Mouse (Mus musculus) colon, adult 2 months (tissue): ENCODE results near the gene Myadml2. TPM values are rescaled to one million over a fixed set of nuclear protein-coding genes. Genes with fewer than 3 reads are reported as not detected.

ENCODE experiments used
- polyA plus RNA-seq: library from polyadenylated mRNA; depleted of rRNA; stranded (reverse); fragments of >200 nt; gene quantifications from 2 replicates; pipeline ENCODE4 v1.2.3, GENCODE M21; 2012; rRNA removed

Gene Myadml2
- 0.13 and 0.42 TPM in 2 replicates for polyA plus RNA-seq

DNA sequence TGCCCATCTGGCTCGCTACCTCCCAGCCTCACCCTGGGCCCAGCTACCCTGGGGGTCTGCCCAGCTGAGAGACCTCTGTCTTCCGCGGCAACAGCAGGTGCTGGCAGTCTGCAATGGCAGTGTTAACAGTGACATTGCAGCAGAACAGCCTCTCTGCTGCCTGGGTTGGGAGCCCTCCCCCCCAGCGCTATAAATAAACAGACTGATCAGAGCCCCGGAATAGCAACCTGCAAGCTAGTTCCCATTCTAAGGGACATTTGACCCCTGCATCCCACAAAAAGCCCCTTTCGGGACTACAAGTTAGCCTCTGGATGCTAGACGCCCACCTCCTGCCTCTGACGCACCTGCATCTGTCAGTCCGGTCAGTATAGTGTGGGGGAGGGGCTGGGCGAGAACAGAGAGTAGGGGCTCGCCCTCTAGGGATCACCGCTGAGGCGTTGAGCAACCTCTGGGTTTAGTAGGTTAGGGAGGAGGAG, at the start of gene Myadml2:
Gene Myadml2 (minus strand): TSS at position 158 of the 476 bp plus-strand sequence.

DNA sequence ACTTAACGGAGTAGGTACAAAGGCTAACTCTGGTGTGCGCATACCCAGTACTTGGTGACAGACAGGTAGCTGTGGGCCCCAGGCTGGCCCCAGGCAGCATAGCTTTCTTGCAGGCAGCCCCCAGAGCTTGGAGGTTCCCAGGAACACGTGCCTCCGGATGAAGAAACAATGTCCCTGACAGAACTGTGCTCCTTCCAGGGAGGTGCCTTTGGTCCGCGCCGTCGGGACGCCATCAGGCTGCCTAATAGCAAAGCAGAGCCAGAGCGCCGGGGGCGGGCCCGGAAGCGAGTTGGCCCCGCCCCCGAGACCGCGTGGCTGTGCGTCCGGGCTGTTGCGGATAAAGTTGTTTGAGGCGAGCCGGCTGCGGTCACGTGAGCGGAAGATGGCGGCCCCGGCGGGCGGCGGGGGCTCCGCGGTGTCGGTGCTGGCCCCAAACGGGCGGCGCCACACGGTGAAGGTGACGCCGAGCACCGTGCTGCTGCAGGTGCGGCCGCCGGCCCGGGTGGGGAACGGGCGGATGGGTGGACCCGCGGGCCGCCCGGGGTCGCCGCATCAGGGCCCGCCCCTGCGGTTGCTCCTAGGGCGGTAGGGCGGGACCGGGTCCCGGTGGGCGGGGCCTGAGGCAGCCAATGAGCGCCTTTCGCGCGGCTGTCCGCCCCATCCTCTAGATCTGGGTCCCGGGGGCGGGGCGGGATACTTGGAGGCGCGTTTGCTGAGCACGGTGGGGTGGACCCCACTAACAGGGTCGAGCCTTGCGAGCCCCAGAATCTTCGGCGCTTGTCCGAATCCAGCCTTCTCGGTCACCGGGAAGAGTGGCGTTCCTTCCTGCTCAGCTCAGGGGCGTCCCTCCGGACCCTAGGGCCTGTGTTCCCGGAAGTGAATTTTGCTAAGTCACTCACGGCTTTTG, 25.0 kb upstream of the Myadml2 start, which contains the start of gene Aspscr1:
Gene Aspscr1 (plus strand): TSS at position 287 of the 907 bp plus-strand sequence.

DNA sequence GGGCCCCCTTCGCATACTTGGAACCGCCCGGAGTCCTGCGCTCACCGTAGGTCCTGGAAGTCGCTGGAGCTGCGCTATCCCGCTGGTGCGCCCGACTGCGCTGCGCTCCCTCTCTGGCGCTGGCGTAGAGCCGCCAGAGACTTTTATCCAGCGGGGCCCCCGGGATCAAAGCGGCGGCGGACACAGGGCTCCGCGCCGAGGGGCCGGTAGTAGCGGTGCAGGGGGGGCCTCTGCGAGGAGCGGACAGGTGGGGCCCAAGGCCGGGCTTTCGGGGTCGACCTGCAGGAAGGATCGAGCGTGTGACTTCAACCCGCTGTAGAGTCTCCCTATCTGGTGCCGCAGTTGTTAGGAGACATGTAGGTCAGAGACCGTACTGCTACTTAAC, 13.1 kb upstream of the Myadml2 start, which contains the start of gene Notum:
Gene Notum (minus strand): TSS at position 100 of the 385 bp plus-strand sequence.

GRCm38 (mm10) chr11:120643601-120643987, 4.4 kb downstream of the Myadml2 start, which contains the start of gene Pycr1:
Pycr1 (minus strand) TSS chr11:120643769.

DNA sequence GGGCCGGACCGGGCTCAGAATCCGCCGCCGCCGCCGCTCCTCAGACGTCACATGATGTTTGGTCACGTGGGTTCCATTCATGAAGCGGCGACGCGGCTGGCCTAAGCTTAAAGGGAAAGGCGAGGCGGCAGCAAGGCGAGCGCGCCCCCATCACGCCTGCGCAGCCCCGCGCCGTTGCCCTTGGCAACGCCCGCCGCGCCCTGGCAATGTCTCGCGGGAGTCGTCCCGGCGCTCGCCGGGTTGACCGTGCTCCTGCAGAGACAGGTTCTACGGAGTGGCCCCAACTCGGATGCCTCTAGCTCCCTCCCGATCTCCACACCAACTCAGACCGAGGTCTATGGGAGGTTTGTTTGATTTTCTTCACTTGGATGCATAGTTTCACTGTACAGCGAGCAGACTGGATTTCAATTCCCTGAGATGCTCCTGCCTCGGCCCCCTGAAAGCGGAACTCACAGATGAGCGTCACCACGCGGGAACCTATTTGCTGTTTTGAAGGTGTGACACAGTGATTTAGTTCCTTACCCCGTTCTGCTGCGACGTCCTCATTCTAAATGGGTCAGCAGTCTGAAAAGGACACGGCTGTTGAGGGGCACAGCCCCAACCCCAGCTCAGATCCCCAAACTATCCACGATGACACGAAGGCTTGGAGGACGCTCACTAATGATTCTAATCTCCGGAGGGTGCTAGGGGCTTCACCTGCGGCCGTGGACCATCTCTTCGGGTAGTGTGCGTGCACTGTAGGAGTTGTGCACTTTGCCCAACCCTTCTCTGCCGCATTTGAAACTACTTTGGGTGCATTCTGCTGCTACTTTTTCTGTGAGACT, 14.2 kb downstream of the Myadml2 start, which contains the start of gene Mafg:
Gene Mafg (minus strand): TSS at position 81 of the 824 bp plus-strand sequence.

DNA sequence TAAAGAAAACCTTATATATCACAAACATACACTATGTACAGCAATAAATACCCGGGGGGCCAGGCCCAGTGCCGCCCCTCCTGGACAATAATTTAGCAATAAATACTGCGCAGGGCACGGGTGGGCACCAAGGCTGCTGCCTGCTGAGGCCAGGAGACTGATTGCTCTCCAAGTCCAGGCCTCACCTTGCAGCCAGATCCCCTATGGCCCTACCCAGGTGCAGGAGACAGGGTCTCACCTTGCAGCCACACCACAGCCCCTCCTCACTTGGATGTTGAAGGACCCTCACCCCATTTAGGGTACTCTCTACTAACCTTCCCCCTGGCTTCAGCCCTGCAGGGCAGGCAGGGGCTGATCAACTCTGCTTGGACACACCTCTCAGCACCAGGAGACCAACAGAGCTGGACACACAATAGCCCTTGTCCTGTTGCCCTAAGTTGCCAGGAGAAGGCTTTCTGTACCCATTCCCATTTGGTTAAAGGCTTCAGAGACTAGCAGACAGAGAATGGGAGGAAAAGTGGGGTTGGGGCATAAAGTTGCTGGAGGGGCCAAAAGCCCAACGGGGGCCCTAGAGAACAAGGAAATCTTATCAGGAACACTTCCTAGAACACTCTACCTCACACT, 22.7 kb downstream of the Myadml2 start, which contains the start of gene Sirt7:
Gene Sirt7 (minus strand): TSS at position 89 of the 624 bp plus-strand sequence.

DNA sequence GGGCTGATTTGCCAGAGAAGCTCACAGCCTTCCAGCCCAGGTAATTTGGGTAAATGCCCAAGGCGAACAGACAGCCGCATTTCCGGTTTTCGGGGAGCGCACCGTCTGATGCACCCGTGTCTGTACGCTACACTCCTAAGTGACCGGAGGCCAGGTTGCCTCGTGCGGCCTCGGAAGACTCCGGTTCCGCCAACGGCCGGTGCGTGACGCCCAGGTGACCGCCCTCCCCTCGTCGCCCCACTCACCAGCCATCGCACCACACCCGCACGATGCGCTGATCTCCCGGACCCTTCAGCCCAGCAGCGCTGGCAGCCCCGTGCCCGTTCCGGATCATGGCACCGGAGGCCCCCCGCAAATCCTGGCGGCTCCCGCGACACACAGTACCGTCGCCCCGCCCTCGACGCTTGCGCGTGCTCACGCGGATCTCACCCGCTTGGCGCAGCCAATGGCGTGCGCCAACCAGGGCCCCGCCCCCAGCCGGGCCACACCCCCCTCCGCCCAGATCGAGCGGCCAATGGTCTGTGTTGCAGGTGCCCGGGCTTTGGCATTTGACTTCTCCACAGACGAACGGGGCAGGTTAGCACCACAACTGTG, 30.3 kb downstream of the Myadml2 start, which contains the start of gene Pcyt2:
Gene Pcyt2 (minus strand): TSS at position 418 of the 594 bp plus-strand sequence.

GRCm38 (mm10) chr11:120608241-120609034, 39.5 kb downstream of the Myadml2 start, which contains the start of gene Npb:
Npb (plus strand) TSS chr11:120608477.

DNA sequence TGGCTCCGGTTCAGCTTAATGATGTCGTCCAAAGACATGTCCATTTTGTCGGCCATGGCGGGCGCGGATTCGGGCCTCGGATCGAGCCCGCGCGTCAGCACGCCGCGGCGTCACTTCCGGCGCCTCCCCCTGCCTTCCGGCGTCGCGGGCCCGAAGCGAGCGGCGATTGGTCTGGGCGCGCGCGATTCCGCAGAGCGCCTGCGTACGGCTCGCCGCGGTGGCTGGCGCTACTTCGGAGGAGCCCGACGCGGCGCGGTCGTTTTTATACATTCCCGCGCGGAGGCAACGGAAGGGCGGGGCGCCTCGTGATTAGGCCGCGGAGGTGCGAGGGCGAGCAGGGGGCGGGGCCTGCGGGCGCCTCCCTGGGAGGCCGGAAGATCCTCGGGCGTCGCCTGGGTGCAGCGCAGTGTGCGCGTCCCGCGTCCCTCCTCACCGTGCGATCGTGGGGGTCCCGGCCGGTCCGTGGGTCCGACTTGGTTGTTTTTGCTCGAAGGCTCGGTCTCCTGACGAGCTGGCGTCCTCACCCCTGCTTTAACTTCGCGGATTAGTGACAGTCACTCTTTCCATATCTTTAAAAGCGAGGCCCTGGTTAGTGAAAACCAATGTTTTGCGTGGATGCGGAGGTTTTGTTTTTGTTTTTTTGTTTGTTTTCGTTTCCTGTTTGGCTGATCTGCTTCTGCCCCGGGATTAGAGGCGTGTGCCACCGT, 49.5 kb downstream of the Myadml2 start, which contains the start of the genes Alyref and Anapc11:
Gene Alyref (minus strand): TSS at position 83 of the 707 bp plus-strand sequence.
Gene Anapc11 (plus strand): TSS at position 139 of the 707 bp plus-strand sequence.

Other genes starting within 250 kb of the Myadml2 start
- 62.4 and 84.3 TPM in 2 replicates for gene Nploc4, start 210.4 kb downstream of the Myadml2 start, polyA plus RNA-seq
- 0.19 and 0.41 TPM in 2 replicates for gene Tspan10, start 205.5 kb downstream of the Myadml2 start, polyA plus RNA-seq
- 0.55 and 0.56 TPM in 2 replicates for gene Pde6g, start 194.7 kb downstream of the Myadml2 start, polyA plus RNA-seq
- gene Oxld1, start 190.1 kb downstream of the Myadml2 start, polyA plus RNA-seq = 25.9 and 35.8 TPM in 2 replicates
- gene Ccdc137, start 190.0 kb downstream of the Myadml2 start, polyA plus RNA-seq = 9.6 and 10.4 TPM in 2 replicates
- gene Arl16, start 180.6 kb downstream of the Myadml2 start, polyA plus RNA-seq = 23.7 and 24.4 TPM in 2 replicates
- 196 and 363 TPM in 2 replicates for gene Mrpl12, start 163.5 kb downstream of the Myadml2 start, polyA plus RNA-seq
- gene Slc25a10, start 156.3 kb downstream of the Myadml2 start, polyA plus RNA-seq = 357 and 440 TPM in 2 replicates
- gene Gcgr, start 117.5 kb downstream of the Myadml2 start, polyA plus RNA-seq = 0.35 and 0.95 TPM in 2 replicates
- 51.3 and 59.4 TPM in 2 replicates for gene Mcrip1, start 98.4 kb downstream of the Myadml2 start, polyA plus RNA-seq
- 0.22 TPM in 1 of 2 replicates, not detected in the other for gene Ppp1r27, start 97.0 kb downstream of the Myadml2 start, polyA plus RNA-seq
- 238 and 254 TPM in 2 replicates for gene P4hb, start 74.9 kb downstream of the Myadml2 start, polyA plus RNA-seq
- 643 and 823 TPM in 2 replicates for gene Arhgdia, start 66.5 kb downstream of the Myadml2 start, polyA plus RNA-seq
- 25.4 and 31.6 TPM in 2 replicates for gene Alyref, start 49.8 kb downstream of the Myadml2 start, polyA plus RNA-seq
- 119 and 133 TPM in 2 replicates for gene Anapc11, start 49.7 kb downstream of the Myadml2 start, polyA plus RNA-seq
- gene Npb, start 39.7 kb downstream of the Myadml2 start, polyA plus RNA-seq = 5.5 and 6.3 TPM in 2 replicates
- gene Pcyt2, start 30.2 kb downstream of the Myadml2 start, polyA plus RNA-seq = 325 and 389 TPM in 2 replicates
- gene Sirt7, start 22.9 kb downstream of the Myadml2 start, polyA plus RNA-seq = 109 and 125 TPM in 2 replicates
- gene Mafg, start 14.6 kb downstream of the Myadml2 start, polyA plus RNA-seq = 32.4 and 38.3 TPM in 2 replicates
- 30.3 and 39.3 TPM in 2 replicates for gene Pycr1, start 4.4 kb downstream of the Myadml2 start, polyA plus RNA-seq
- gene Notum, start 13.0 kb upstream of the Myadml2 start, polyA plus RNA-seq = 0.80 and 0.83 TPM in 2 replicates
- 93.2 and 102 TPM in 2 replicates for gene Aspscr1, start 24.8 kb upstream of the Myadml2 start, polyA plus RNA-seq
- 73.6 and 85.1 TPM in 2 replicates for gene Cenpx, start 65.6 kb upstream of the Myadml2 start, polyA plus RNA-seq
- 39.0 and 42.1 TPM in 2 replicates for gene Lrrc45, start 65.8 kb upstream of the Myadml2 start, polyA plus RNA-seq
- gene Rac3, start 73.3 kb upstream of the Myadml2 start, polyA plus RNA-seq = 18.7 and 26.9 TPM in 2 replicates
- gene Dcxr, start 79.1 kb upstream of the Myadml2 start, polyA plus RNA-seq = 198 and 220 TPM in 2 replicates
- 100 and 126 TPM in 2 replicates for gene Cbr2, start 84.0 kb upstream of the Myadml2 start, polyA plus RNA-seq
- 1.5 and 3.1 TPM in 2 replicates for gene Hmga1b, start 114.6 kb upstream of the Myadml2 start, polyA plus RNA-seq
- gene Rfng, start 136.0 kb upstream of the Myadml2 start, polyA plus RNA-seq = 61.7 and 67.2 TPM in 2 replicates
- 119 and 127 TPM in 2 replicates for gene Gps1, start 136.1 kb upstream of the Myadml2 start, polyA plus RNA-seq
- 36.2 and 39.8 TPM in 2 replicates for gene Dus1l, start 148.2 kb upstream of the Myadml2 start, polyA plus RNA-seq
- 355 and 470 TPM in 2 replicates for gene Fasn, start 176.4 kb upstream of the Myadml2 start, polyA plus RNA-seq